Mouse (Mus musculus) granulocyte monocyte progenitor cell, adult 5-6 weeks (primary cell): ENCODE measurements around the gene Rasgef1b. TPM values are rescaled to one million over a fixed set of nuclear protein-coding genes. Genes with fewer than 3 reads are reported as not detected.

Experiments
- ATAC-seq: replicated peaks from 2 replicates; pipeline ENCODE4 v1.8.0; 2016; ENCODE audit warnings: mild to moderate bottlenecking, moderate TSS enrichment, inconsistent platforms; ENCODE audit not compliant: poor library complexity, severe bottlenecking
- total RNA-seq, 2 experiments: library from RNA; stranded (forward) in 1 of 2; stranded (reverse) in 1 of 2; fragments of 200-712, 200-1000 nt in 1 of 2; fragments of >200 nt in 1 of 2; fragmentation: Nextera tagmentation in 1 of 2; gene quantifications; 2 replicates each; pipeline ENCODE4 v1.2.3; 2014 to 2017

The Rasgef1b gene
- total RNA-seq, 2 experiments from 2014 or later, result 0.28 to 3.8 TPM

DNA sequence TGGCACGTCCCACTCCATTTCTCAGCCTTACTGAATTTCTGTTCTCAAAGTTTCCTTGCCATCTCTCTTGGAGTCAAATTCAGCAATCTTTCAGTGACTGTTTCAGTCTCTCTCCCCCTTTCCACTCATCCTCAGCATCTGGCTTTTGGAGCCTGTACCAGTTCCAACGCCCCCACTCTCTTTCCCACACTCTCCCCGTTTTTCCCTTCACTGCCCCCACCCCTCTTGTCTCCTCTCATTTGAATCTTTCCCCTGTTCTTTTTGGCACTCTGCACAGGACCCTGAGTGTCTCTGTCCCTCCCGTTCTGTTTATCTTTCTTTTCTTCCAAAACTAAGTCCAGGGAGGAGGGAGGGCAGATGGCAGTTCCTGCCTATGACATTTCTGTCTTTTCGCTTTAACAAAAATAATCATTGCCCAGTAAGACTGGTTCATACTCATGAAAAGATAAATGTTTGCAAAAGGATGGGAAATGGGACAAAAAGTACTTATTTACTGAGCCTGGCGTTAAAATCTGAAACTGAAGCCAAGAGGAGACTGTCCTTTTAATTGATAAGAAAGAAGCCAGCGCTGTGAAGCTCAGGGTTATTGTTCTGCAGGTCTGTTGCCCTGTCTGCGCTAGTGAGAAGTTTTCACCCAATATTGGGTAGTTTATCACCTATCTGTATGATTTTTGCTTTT, 388.4 kb downstream of the Rasgef1b start:
- ATAC-seq, result no peak

DNA sequence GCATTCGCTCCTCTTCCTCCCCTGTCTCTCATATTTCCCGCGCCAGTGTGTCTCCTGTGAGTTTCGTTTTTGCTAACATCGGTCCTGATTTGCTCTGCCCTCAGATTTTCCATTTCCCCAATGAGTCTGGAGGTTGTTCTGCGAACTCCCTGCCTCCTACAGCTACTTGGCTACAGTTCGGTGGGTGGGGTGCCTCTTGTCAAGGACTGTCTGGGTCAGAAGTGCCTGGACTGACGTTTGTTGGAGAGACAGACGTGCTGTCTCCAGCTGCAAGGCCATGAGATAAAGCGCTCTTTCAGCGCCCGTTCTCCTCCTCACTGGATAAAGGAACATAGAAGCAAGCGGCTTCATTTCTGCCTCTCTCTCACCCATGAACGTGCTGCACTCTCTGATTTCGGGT, 389.1 kb downstream of the Rasgef1b start:
- 0 out of 2 replicates have a peak, but pooled peaks have one; percentile 11 for ATAC-seq

DNA sequence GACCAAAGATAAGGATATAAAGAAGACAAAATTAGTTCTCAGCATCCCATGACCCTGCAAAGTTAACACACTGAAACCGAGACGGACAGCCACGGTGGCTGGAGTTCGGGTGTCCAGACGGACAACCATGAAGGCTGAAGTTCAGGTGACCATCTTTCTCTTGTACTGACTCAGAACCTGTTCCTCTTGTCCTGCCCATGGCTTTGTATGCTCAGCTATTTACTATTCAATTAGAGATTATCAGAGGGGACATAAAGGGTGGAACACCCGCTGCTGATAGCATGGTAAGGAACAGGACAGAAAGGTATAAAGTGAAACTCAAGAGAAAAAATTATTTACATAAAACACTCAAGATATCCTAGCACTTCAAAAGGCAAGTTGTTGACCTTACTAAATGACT, 390.0 kb downstream of the Rasgef1b start:
- ATAC-seq, result no peak

DNA sequence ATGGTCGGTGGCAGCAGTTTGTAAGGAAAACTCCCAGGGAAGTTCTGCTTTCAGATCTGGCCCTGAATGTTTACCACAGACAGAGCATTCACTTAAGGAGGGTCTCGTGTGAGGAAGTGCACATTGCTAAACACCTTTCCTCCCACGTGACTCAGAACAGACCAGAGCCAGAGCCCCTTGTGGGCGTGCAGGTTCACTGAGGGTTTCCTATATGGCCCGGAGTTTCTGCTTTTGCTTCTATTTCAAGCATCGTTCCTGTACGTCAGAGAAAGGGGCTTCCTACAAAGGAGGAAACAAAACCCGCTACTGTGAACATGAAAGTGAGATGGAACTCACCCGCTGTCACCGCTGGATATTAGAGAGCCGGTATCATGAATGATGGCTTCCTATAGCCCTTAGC, 392.4 kb downstream of the Rasgef1b start:
- ATAC-seq, result peak; percentile 90

DNA sequence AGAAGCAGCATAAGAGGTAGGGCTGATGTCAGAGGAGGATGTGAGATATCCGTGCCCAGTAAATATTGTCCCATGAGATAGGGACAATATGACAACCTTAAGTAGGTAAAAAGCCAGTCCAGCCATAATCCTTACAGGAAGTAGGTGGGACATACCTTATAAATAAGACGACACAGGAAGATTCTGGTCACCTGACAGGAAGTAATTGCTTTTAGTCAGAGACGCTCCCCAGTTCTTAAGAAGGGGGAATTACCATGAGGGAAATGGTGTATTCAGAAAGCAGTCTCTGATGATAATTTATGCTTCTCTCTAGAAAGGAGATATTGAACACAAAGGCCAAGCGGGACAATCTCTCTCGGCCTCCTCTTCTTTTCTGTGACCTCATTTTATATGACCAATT, 394.8 kb downstream of the Rasgef1b start:
- ATAC-seq, result no peak

DNA sequence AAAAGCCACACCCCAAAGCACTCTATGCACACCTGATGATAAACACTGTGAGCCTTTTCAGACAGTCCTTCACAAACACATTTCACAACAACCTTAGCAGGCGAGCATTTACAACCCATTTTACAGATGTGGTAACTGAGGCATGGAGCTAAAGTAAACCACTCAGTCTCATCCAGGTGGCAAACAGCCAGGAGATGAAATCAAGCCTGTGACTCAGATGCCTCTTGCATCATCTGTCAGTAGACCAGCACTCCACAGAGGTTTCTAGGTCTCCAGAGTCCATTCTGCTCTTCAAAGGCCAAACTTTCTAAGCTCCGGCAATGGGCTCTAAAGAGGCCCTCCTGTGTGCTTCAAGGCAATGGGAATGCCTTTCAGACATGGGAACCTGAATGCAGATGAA, 396.8 kb downstream of the Rasgef1b start:
- no peak for ATAC-seq

DNA sequence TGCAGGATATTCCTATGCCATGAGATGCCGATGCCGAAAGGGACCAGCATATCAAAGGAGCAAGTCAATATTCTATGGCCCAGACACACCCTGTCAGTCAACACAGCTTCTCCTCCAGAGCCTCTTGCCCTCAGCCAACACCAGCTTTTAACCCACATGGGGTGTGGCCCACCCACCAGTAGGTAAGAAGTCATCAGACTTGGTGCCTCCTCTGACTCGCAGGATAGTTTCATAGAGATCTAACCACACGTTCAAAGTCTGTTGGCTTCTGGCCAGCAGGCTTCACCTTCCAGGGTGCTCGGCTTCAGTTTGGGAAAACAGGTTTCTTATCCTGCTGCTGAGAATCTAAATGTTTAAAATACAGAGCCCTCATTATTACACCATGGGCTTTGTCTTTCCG, 399.8 kb downstream of the Rasgef1b start:
- no peak for ATAC-seq

DNA sequence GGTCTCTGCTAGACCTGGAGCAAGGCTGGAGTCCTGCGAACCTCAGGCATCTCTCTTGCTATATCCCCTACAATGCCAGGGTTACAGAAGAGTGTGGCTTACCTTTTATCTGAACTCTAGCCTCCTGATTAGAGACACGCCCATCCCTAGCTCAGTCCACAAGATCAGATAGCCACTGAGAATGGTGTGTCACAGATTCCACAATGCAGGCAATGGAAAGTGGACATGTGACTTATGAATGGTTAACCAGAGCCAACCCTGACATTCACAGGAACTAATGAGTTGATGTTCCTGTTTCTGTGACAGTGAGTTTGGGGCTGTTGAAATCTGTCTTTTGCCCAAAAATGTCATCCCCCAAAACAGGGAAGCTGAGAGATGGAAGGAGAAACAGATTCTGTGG, 401.8 kb downstream of the Rasgef1b start:
- peak; percentile 99 for ATAC-seq

DNA sequence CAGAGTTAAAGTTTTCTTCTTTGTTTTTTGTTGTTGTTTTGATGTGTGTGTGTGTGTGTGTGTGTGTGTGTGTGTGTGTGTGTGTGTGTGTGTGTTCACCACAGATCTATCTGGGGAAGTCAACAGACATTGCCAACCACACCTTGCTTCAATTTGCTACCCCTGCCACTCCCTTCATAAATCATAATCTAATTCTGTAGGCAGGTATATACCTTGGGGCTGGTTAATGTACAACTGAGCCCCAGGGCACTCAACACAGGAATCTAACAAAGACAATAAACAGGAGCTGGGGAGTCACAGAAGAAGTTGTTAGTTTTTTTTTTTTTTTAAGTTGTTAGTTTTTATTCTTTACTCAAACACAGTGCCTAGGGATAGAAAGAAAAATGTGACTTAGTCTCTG, 403.6 kb downstream of the Rasgef1b start:
- ATAC-seq, result no peak

DNA sequence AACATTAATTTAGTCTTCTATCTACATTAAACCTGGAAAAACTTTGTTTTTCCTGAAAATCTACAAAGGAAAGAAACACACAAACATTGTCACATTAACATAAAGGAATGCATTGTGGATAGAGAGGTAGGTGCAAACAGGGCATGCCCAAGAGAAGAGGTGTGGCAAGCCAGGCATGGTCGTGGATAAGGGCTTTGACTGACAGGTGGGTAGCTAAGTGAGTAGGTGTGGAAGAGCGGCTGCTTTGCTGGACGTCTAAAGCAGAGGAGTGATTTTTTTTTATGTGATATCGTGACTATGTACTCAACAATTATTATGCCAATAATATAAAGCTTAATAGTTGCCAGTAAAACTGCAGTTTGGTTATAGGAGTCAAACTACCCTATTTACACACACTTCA, 408.1 kb downstream of the Rasgef1b start:
- ATAC-seq, result no peak

DNA sequence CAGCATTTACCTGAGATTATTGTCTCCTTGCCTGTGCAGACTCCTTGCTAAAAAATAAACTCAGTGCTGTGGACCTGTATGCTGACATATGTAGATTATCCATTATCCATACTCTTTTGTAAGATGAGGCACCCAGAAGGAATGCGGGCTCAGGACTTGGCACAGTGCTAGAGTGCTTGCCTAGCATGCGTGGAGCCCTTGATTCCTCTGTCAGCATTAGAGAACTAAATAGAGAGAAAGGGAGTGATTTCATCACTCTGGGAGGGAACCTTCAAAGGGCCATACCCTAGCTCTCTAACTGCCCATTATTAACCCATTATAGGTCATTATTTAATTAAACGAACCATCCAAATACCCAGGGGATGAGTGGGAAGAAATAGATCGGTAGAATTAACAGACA, 430.9 kb downstream of the Rasgef1b start:
- ATAC-seq, result peak; percentile 33; the same call in 1 of the 2 replicates

DNA sequence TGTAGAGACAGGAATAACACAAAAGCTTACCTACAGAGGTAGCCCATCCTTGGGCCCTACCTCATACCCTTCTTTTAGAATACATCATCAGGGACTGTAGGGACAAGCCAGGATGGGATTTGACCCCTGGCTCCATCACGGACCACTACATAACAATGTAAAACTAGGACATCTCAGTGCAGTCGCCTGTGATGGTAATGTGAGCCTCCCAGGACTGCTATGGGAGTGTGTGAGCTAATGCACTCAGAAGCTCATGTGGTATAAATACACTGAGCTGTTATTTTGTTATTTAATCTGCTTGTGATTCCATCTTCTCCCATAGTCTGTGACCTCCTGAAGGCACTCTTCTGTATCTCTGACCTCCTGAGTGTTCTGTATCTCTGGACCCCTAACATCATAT, 432.5 kb downstream of the Rasgef1b start:
- no peak for ATAC-seq

DNA sequence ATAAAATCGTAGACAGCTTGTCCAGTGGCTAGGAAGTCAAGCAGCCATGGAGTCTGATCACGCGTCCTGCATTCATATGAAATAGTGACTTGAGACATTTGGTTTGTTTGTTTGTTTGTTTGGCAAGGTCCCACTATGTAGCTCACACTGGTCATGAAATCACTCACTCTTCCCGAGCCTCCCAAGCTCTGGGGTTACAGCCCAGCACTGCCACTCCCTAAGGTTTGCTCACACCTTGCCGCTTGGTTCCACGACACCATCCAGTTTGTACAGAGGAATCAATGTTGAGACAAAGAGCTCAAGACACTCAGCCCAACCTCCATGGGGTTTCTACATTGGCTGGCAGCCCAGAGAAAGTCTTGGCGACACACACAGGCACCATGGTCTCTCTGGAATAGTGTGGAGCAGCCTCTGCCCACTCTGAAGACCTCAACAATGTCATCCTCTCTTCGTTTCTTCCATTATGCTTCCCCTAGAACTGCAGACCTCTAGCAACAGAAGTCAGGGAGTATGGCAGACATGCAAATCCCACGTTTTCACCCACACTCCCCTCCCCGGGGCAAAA, 436.5 kb downstream of the Rasgef1b start:
- ATAC-seq, result no peak

DNA sequence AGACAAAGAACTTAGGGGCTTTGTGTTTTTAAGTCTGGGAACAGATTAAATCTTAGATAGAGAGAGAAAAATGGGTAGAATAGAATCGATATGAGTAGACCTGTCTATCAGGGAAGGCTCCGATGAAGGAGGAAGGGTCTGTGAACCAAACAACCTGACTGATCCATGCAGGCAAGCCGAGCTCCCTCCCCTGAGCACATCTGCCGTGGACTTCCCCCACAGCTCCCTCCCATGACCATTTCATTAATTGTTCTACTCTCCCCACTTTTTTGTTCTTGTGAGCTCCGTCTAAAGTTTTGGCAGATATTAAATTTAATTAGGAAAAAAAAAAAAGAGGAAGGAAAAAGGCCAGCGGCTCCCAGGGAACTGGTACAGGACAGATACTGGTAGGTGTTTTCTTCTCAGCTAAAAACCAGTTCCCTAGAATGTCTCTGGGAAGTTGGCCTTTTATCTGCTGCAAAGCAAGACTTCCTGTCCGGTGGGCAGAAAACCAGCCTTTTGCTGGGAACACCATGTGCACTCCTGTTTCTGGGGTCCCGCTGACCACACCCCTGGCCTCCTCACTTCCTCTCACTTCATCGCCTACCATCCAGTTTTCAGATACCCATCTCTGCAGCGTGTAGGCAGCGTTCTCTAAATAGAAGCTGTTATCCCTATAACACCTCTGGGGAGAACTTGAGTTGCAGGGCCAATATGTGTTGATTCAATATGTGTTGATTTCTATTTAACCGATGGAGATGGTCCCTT, 437.6 kb downstream of the Rasgef1b start:
- peak; percentile 69 for ATAC-seq

DNA sequence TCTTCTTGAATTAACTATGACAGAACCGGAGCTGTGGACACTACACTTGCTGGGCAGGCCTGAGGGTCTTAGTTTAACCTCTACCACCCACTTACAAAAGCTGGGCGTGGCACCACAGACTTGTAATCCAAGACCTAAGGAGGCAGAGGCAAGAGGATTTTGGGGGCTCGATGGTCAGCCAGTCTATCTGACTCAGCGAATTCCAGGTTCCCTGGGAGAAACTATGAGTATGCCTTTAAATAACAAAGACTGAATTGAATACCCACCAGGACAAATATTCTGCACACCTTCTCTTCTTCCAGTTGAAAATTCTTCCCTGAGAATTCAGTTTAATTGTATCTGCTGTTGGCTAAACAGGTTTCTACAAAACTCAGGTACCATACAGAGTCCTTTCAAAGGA, 440.6 kb downstream of the Rasgef1b start:
- ATAC-seq, result no peak

DNA sequence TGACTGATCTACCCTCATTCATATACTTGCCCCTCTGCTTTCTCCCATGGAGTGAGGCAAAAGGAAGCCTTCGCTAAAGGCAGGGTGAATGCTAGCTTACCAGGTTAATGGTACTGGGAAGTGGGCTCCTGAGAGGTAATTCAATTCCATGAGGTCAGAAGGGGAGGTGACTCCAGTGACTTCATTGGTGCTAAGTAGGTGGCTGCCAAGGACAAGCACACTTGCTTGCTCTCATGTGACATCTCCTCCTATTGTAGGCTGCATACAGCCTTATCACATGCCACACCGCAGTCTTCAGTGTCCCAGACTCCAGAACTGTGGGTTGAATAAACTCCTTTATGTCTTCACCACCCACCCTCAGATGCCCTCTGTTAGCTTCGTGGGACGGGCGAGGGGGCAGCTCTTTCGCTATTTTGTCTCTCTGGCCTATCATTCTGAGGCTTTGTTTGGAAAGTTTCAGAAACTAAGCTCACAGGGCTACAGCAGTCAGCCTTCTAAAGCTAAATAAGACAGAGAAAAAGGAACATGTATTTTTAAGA, 441.1 kb downstream of the Rasgef1b start:
- ATAC-seq, result no peak

DNA sequence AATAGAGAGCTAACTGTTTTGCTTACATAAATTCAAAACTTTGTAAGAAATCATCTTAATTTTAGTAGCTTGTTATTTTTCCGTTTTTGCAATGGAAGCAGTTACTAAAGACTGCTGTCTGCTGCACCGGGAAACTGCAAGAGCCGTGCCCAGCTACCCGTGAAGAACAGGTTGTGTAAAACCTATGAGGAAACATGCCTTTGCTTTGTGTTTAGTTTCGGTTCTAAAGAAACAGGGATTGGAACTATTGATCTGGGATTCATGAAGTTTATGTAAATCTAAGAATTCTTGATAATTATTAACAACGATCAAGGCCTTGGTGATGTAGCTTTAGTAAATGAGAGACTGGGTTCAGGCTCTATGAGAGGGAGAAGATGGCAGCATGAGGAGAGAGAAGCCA, 442.3 kb downstream of the Rasgef1b start:
- no peak for ATAC-seq

DNA sequence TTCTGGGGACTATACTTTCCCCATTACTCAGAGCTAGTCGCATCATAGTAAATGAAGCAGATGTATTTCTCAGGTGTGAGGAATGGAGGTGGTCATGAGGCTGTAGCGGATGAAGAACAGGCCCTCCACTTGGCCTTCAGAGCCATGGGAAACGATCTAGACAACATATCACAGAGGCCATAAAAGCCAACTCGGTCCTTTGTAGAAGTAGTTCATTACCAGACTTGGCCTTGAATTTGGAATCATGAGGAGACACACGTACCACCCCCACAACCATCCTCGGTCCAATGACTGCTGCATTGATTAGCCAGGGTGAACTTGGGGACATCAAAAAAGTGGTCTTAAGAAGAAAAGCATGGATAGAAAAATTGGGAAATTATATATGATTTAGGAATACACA, 442.8 kb downstream of the Rasgef1b start:
- no peak for ATAC-seq

DNA sequence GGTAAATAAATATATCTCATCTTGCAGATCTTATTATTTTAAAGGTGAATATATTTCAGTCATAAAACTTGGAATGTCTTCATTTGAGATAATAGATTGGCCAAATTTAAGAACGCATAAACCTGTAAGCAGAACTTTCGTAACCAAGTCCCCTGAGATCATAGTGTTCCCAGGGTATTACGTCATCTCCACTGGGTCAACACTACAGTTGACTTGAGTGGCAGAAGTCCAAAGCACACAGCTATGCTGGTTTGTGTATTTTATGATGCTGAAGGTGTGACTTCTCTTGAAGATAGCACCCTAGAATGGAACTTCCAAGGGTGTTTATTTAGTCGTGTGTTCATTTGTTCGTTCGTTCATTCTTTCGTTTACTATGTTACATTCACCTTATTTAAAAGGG, 444.5 kb downstream of the Rasgef1b start:
- ATAC-seq, result peak; percentile 58

DNA sequence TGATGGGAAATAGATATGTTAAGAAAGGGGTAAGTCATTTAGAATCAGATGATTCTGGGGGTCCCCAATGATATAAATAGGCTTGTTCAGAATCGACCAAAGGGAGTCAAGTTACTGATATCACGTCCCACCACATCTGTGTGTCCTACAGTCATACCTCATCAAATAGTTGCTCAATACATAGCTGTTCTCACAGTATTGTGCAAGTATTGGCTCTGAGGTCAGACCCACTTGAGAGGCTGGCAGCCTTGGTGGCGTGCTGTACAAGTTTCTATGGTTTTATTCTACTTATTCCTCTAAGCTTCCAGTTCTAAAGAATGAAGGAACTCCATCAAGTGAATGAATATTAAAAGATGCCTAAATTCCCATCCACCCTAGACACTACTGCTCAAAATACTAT, 445.2 kb downstream of the Rasgef1b start:
- ATAC-seq, result peak; percentile 92

DNA sequence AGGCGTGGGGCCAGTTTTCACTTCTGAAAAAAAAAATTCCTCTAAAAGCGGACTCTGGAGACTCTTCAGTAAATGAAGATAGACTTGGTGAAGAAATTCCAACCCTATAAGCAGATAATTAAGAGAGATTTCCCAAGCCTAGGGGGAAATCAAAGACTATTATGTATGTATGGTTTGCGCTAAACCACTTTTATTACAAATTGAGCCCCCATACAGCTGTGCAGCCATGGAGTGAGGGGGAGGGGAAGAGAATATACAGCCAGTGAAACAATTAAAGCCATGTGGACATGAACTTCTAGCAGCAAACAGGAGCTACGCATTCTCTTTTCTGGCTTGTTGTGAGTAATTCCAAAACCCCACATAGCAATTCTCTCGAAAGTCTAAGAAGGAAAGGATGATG, 448.3 kb downstream of the Rasgef1b start:
- ATAC-seq, result no peak
